Mouse (Mus musculus) Muller cell, postnatal 12 days (primary cell): ENCODE measurements at regions not wholly inside any gene's neighbourhood (a gene's known extent, or its start where the extent isn't known, plus 50 kb on each side); places are given as distances from the start of the nearest gene placed in this dataset.

Experiments used
- DNase-seq: peaks from one replicate; pipeline ENCODE4 v3.0.0-alpha.2; 2015; ENCODE audit errors: inconsistent ontology term

DNA sequence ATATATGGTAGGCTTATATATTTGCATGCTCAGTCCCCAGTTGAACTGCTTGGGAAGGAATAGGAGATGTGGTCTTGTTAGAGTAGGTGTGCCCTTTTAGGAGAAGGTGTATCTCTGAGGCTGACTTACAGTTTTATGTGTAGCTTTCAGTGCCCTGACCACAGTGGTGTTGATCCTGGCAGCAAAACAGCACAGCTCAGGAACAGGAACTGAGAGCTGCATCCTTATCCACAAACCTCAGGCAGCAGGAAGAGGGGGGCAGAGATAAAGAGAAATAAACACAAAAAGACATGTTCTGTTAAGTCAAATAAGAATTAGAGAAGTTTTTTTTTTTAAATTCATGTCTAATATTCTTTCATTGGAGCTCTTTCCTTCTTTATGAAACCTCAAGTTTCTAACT lies 487.4 kb upstream of the Lrrc4c start:
- DNase-seq, result no peak

DNA sequence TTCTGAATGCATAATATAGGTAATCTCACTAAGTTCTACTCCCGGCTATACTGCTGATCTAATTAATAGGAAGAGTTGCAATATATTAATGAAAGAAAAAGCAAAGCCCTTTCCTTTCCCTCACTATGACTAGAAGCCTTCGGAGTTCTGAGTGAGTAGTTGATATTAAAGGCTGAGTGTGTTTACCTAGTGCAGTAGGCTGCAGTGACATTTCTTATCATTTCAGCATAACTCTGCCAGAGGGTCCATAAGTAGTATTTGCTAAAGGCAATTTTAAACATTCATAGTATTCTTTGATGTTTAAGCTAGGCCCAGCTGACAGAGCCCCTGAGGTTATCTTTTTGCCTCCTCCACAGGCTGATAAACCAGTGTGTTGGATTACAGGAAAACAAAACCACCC lies 484.5 kb upstream of the Lrrc4c start:
- no peak for DNase-seq

DNA sequence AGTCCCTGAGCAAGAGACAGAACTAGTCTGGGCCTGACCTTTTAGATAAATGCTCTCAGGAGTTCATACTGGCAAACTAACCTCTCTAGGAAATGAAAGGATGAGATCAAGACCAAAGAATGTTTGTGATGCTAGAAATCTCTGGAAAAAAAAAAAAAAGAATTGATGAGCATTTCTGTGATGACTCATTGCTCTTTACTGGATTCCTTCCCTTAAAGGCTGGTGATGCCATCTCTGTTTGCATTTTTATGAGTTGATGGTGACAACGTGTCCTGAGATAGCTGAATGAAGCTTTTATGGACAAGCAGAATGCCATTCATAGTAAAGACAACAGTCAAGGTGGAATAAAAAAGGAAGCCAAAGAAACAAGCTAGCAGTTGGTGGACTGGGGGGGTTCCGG lies 478.4 kb upstream of the Lrrc4c start:
- DNase-seq, result peak; percentile 92
